Mouse (Mus musculus) right cerebral cortex, postnatal 25 days (tissue): ENCODE results near the gene Hoxb7.

ENCODE experiments used
- DNase-seq: peaks from one replicate; pipeline ENCODE4 v3.0.0; 2022

Hoxb7 gene

DNA sequence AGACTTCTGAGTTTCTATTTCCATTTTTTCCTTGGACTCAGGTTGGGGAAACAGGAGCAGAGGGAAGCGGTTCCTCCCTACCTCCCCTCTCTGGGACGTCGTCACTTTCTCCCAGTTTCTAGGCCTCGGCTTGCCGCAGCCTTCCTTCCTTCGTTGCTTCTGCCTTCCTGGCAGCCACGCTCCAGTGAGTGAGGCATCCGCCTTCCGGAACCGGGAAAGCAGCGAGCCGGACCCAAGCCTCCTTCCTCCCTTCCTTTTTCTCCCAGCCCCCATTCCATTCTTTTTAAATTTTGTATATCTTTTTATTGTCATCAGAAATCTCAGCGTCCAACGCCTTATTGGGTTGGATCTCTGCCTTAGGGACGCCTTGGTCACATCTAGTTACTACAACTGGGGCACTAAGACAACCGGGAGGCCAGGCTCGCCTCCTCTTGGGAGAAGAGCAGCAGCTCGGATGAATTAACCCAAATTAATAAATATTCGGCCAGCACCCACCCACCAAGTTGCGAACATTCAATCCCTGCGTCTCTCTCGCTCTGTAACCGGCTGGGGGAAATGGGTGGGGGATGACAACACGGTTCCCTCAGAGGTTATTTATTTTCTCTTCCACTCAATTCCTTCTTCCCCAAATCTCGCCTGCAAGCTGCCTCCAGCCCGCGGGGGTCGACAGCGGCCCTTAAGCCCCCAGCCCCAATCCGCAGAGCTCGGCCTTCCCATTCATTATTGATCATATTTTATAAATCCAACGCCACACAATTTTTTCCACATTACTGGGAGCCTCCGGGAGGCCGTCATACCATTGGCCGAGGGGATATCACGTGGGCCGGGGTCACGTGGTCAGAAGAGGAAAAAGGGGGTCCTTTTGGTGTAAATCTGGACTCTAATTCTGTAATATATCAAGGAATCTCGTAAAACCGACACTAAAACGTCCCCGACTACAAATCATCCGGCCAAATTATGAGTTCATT lies at the start of gene Hoxb7:
Gene Hoxb7 (plus strand): TSS at position 853 of the 968 bp plus-strand sequence.
- DNase-seq = no peak

DNA sequence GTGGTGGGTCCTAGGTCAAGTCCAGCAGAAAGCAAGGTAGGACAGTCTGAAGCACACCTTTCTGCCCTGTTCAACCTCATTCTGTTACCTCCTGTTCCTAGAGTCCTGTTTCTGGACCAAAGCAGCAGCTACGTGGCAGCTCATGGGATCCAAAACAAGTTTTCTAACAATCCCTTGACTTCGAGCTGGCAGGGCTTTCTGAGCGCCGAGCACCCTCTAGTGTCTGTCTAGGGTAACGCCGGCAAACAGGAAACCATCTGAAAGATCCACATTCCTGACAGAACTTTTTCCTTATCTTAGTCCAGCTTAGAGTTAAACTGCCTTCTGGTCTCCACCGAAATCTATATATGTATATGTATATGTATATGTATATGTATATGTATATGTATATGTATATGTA lies 46.2 kb upstream of the Hoxb7 start:
- no peak for DNase-seq

DNA sequence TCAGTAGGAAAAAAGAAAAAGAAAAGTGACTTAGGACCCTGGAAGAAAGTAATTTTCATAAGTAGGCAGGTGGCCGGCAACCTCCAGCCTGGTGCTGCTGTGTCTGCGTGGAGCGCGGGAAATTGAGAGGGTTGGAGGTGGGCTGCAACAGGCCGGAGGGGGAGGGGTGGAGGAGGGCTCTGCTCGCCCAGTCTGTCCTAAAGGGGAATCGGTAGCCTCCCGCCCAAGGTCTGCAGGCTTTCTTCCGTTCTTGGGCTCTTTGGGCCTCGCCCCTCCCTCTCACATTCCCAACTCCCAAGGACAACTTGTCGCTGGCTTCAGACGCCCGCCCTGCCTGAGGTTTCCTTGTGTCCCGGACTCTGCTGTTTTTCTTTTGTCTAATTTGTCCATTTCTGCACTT lies 35.5 kb upstream of the Hoxb7 start:
- no peak for DNase-seq

DNA sequence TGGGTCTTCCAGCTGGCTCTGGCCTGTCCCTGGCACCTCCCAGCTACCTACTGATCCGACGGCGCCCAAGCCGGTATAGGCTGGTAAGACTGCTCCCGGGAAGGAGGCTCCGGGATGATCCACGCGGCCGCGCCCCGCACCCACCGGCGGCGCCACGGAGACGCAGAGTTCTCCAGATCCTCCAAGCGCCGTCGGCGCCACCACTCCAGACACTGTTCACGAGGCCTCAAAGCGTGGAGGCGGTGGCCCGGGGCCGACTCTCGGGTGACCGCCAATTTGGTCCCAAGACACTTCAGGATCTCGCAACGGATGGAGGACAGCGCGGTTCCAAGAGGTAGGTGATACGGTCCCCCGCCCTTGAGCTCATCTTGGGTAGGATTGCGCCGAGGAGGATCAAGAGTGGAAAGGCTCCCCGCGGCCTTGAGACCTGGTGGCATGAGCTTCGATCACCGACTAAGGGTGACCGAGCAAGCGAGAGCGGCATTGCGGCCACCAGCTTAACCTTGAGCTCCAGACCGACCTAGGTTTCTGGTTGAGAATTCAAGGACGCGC lies 34.9 kb upstream of the Hoxb7 start:
- DNase-seq = no peak

DNA sequence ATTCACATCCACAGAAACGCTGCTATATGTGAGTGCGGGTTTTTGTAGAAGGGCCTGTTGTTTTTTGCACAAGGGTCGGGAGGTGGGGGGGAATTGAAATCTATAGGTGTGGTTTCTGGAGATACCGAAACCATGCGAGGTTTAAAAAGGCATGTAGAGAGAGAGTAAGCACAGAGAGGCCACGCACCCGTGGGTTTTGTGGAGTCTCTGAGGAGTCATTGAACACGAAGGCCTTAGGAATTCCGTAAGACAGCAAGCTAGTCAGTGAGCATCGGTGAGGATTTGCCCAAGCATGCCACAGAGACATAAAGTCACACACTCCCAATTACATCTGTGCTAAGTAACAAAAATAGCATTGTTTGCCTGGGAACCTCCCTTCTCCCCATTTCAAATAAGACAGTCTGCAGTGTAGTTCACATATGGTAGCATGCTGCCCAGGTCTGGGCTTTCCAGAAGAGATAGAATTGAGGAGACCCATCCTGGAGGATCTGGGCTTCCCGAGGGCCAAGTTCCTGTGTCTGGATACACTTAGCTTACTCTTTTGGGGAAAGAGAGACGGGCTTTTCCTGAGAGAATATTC lies 33.8 kb upstream of the Hoxb7 start:
- no peak for DNase-seq

DNA sequence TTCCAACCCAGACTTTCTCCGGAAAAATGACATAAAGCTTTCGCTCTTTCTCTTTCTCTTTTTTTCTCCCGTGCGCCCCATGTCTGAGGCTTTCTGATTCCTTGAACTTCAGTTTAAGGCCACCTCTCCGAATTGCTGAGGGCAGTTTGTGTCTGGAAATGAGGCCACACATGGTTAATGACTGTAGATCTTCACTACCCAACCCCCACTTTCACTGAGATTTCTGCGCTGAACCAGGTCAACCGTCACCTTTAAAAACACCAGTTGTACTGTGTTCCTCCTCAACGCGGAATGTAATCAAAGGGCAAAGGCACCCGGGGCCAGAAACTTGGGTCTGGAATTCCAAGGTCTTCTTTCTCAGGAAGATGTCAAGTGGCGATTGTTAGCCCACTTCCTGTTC lies 32.2 kb upstream of the Hoxb7 start:
- no peak for DNase-seq

DNA sequence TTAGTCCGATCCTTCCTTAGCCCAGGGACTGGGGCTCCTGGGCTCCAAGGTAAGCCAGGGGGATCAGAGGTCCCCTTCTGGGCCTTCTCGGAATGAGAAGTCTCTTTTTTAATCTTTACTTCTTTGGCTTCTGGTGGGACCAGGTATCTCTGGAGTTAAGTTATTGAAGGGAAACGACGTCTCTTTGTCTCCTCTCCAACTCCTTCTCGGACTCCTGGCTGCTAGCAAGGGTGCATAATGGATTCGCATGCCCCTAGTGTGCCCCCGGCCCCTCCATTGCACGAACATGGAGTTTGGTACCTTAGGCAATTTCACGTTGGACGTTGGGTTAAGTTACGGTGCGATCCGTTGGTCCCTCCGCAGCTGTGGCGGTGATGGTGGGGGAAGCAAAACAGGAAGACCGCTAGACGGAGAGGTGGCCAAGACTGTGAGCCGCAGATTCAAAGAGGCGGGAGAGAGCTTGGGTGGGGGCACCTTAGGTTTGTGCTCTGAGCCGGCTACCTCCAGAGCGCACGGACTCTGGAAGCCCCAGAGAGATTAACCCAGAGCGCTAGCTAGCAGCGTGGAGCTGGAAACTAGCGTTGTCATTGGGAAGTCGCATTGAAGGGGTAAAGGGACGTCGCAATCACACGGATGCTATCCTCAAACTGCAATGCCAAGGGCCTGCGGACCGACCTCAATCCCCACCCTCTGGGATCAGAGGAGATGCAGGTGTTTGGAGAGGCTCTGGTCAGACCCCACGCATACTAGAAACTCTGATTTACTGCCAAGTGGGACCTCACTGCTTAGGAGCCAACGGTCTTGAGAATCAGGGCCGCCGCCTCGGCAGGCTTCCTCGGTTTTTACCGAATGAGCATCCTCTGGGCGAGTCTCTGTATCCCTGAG lies 31.1 kb upstream of the Hoxb7 start:
- DNase-seq = no peak

DNA sequence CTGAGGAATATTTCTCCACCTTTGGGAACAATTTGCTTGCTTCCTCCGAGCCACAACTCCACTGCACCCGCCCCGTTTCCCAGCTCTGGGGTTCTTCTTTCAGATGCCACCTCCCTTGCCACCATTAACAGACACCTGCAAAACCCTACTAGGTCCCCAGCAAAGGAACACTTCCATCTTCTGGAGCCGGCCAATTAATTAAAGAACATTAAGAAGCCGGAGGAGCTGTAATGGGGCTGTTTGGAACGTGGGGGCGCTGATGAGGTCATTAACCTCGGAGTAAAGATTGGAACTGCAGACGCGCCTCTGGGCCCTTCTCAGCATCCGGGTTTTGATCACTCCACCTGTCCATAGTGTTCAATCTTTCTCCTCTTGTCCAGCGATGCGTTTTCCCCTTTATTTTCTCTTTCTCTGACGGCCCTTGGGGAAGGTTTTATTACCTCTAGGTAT lies 30.4 kb upstream of the Hoxb7 start:
- no peak for DNase-seq

DNA sequence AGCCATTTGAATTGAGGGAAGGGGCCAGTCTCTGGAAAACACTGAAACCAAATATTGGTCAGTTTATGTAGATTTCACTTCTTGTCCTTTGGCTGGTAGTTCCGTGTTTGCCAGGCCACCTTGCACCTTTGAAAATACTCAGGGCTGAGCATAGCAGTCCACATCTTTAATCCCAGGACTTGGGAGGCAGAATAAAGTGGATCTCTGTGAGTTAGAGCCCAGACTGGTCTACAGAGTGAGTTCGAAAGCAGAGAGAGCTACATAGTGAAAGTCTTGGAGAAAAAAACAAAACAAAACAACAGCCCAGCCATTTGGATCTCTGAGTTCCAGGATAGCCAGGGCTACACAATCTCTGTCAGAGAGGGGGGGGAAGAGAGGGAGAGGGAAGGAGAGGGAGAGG lies 29.3 kb upstream of the Hoxb7 start:
- DNase-seq = no peak

DNA sequence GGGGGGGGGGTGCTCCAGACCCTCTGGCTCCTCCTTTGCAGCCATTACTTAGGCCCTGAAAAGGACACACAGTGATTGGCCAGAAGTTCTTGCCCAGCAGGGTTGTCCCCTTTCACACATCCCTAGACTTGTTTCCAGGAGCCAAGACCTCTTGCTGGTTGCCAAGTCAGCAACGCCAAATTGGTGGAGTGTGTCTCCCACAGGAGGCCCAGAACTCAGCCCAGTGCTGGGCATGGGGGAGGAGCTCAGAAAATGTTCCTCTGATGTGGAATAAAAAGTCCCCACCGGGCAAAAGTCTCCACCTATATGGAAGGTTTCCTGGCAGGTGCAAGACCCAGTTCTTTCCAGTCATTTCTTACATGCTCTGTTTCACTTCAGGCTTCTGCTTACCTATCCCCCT lies 27.4 kb upstream of the Hoxb7 start:
- no peak for DNase-seq

DNA sequence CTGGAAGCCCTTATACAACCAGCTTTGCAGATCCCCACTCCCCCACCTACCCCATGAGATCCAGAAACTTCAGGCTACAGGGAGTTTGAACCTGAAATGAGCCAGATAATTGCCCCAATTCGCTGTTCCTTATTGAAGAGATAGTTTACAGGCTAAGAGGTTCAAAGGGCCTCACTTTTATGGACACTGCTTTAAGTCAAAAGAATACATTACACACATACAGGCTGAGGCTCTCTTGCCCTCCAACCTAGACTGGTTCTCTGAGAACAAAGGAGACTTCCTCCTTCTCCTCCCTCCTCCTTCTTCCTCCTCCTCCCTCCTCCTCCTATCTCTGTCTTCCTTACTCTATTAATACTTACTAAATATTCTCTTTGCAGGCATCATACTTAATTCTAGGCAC lies 26.9 kb upstream of the Hoxb7 start:
- DNase-seq = no peak

DNA sequence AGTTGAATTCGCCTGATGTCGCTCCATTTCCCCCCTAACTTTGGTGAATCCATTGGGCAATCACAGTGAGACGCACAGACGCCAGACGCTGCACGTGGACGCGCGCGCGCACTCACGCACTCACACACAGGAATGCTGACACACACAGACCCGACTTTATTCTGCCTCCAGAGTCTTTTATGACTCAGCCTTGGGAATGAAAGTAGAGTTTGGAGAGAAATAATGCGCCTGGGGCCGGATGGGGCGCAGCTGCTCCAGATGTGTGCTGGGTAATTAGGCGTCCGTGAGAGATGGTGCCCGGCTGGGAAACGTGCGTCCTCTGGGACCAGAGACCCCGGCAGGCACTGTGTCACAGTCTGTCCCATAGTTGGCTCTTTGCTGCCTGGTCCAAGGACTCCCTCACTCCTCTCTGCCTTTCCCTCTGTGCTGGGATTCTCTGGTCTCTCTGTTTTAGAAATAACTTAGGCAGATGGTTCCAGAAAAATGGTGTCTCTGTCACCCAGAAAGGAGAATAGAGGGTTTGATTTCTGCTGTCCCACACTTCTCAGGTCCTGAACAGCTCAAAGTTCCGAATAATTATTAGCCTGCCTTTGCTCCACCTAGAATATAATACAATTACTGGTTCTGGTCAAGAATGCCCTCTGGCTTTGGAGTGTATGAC lies 26.0 kb upstream of the Hoxb7 start:
- no peak for DNase-seq

DNA sequence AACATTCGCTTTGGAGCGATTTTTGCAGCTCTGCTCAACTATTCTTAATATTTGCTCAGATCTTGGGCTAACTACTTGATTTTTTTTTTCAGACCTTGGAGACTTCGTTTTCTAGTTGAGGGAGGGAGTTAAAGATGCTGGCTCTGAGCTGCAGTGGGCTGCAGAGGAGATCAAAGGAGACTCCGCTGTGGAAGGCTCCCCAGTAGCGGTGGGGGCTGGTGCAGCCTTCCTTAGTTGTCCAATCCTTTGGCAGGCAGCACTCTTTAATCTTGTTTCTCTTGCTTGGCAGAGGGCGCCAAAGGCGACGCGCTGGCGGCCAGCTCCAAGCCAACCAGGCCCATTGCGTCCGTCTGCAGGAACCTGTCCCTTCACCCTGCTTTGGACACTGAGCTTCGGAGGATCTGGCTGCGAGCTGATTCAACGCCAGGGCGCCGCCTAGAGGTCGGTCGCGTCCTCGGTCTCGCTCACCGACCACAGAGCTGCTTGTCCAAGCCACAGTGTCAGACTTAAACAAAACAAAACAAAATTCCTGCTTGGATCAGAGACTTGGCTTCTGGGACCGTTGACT lies 25.0 kb upstream of the Hoxb7 start:
- DNase-seq = no peak

DNA sequence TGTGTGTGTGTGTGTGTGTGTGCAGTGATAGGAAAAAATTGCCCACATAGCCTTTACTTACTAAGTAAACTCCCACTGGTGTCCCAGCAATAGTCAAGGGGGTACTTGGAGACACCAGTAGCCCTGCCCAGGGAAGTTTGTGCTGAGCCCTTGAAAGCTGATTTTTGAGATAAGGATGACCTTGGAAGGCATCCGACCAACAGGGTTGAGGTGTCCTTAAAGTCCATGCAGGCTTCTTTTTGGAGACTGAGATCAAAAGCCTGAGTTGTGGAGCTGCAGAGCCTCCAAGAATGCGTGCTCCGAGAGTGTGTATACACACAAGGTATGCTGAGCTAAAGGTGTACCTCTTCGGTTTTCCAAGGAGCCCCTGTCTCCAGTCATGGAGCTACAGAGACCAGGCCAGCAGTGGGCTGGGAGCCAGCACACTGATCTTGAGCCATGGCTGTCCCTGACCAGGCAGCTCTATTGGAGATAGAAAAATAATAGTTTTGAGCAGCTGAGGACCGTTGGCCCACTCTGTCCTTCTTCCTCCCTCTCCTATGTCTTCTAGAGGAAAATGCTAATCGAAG lies 24.1 kb upstream of the Hoxb7 start:
- DNase-seq = no peak

DNA sequence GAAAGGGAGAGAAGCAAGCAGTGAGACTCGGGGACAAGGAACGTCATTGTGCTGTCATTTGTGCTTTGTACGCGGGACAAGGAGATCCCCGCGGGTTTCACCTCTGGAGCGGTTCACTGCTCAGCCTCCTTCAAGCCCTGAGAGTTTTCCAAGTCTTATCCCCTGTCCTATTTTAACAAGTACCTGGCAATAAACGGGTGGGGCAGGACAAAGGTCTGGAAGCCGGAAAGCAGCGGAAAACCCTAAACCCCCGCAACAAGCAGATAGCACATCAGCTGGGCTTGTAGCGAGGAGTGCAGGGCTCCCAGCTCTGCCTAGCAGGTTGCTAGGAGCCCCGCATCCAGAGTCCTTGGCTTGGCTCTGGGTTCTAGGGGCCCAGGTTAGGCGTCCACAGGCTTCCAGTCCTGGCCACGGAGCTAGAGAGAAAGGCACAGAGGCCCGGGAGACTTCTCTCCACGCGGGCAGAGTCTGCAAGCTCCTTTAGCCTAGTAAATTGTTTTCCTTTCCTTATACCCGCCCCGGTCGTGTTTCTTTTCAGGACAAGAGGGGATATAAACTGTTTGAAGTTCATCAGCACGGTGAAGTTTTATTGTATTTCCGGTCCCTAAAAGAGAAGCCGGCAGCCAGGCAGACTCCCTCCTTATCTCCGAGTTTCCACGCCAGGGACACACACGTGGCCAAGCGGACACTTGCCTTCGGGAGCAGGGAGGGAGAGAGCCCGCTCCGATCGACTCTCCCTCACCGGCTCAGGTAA lies 22.6 kb upstream of the Hoxb7 start:
- no peak for DNase-seq

DNA sequence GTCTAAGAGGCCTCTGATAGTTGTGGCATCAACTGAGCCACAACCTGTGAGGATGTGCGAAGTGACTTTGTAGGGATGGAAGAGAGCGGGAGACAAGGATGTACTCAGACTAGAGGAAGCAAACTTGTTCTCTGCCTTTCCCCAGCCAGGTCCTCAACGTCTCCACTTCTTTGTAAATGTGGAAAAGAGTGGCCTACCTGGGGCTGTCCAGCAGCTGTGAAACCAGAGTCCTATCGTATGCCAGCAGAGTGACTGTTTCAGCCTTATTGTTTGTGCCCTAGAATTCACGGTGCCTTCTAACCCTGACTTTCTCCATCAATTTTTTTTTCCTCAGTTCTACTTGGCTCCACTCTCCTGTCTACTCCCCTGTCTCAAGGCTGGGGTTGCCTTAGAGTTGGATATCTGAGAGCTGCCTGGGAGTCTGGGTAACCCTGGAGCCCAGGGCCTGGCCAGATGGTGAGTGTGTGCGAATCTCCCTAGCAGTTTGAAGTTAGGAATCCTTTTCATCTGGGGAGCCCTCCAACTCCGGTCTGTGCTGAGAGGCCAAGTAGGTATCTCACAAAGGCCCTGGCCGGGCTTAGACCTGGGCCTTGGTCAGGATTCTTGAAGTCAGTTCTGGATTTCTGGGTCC lies 21.9 kb upstream of the Hoxb7 start:
- no peak for DNase-seq

DNA sequence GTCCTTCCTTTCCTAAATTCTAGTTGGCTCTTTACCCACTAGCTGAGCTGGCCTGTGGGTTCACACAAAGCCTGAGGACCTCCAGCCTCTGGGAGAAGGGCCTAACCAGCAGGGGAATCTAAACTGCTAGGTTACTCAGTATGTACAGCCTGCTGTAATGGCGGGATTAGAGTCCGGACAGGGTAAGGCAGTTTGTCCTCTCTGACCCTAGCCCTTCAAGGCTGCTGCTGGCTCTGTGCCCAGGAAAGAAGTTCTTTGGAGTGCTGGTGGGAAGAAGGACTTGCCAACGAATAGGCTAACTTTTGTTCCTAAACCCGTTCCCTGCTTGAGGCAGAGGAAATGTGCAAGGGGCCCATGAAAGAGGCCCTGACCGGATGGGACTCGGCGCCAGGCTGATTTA lies 20.5 kb upstream of the Hoxb7 start:
- DNase-seq = no peak

DNA sequence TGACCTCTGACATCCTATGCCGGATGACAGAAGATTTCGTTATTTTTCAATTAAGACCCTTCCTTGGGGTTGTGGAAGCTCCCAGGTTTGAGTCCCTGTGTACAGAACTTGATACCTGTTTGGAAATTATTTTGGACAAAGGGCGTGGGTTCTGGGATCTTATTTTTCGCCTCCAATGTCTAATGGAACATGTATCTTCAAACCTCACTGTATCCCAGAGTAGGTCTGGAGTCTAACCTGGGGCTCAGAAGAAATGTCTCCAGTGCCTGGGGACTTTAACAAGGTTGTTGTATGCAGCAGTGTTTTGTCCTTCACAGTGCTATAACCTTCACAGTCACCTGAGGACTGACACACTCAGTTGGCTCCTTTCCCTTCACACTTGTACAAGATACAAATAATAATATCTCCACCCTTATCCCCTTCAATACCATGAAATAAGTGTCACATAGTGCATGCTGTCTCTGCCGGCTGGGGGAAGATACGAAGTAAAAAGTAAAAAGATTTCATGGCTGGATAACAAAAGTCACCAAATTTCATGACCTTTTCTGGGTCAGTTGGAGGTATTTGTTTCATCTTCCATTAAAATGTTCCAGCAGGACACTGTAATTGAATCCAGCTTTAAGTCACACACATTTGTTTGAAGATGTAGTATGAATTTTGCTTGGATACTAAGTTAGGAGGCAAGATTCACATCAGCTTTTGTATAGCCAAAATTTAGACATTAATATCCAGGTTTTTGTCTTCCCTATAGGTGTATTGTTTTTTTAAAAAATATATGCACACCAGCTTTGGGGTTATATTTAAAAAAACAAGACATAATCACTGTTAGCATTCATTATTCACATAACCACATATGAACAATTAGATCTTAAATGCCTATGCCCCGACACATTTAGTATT lies 19.2 kb upstream of the Hoxb7 start:
- no peak for DNase-seq

DNA sequence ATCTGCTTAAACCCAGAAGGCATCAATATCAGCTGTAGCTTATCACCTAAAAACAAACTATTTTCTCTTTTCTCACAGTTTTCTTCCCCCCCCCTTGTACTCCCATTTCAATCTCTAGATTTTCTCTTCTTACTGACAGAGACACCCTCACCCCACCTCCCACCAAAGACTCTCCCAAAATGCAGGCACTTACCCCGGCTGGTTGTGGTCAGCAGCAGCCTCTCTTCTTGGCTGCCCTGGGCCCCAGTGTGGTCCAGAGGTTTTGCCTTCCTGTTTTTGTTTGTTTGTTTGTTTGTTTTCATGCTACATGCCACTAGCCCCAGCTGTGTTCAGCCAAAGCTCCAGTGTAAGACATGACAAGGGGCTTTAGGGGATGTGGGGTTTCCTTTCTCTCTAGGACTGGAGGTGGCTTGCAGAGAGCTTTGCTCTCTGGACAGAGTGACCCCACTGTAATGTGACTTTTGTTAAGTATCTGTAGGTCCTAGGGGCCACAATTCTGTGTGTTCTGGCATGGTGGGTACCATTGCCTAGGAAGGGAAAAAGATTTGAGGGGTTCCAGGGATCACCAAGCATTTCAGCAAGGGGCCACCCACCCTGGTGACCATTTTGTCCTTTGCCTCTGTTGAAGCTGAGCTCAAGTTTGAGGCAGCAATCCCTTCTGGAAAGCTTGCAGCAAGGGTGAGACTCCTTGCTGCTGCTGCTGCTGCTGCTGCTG lies 18.2 kb upstream of the Hoxb7 start:
- no peak for DNase-seq
